Mouse (Mus musculus): ENCODE data around the gene Ptger3. TPM values are rescaled to one million over a fixed set of nuclear protein-coding genes. Genes with fewer than 3 reads are reported as not detected.

Ptger3 gene
- polyA plus RNA-seq, 1 experiment, result not detected

DNA sequence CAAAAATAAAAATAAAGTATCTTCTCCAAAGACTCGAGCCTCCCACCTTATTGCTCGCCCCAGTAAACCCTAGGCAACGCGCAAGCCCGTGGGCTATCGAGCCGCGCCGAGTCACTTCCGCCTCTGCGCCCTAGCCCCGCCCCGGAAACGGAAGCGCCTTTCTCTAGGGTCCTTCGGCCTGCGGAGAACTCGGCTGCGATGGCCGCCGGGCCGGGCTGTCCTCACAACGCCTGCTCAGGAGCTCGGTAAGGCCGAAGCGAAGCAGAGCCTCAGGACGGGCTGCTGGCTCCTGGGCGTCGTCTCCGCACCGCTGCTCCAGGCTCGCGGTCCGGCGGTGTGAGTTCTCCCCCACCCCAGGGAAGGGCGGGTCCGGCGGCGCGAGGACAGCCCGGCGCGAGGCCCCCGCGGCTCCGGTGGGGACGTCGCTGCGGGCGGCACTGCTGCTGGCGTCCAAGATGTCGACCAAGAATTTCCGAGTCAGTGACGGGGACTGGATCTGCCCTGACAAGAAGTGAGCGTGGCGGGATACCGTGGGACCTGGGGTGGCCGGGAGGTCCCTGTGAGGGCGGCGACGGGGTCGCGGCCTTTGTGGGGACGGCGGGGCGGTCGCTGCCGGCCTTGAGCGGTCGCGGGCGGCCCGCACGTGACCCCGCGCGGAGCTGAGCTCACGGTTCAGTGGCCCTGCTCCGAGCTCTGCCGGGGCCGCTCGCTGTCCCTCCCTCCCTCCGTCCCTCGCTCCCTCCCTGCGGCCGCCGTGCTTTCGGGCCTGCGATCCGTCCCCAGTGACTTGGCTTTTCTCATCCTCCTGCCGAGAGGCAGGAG lies 32.5 kb upstream of the Ptger3 start, which contains the start of gene Zranb2:
Zranb2 (plus strand) TSS at position 197 of the 822 bp plus-strand sequence.
- Histone ChIP-seq H3K9ac (ENCODE audit: low read depth, poor library complexity, severe bottlenecking) (peak within 1 kb of the TSS; percentile 97), H3K4me1 (ENCODE audit: control insufficient read depth, insufficient read depth, low read length) (no peaks in the 10 kb centered on the region), H3K27me3 (ENCODE audit: control insufficient read depth, insufficient read depth, low read length, poor library complexity, severe bottlenecking) (no peaks in the 10 kb centered on the region), H3K9me3 (replicated peaks; ENCODE audit: control insufficient read depth, insufficient read depth, low read length, poor library complexity, severe bottlenecking) (0 out of 2 replicates have a peak, but pooled peaks cover 2% of the 10 kb centered on the region), H3K27ac (ENCODE audit: insufficient read depth, low read length) (peak within 1 kb of the TSS; percentile 63), H3K36me3 (ENCODE audit: control insufficient read depth, insufficient read depth, low read length, poor library complexity, severe bottlenecking) (peaks cover 24% of the 10 kb centered on the region), H3K4me3 (ENCODE audit: low read depth, low read length) (peak within 1 kb of the TSS; percentile 93)
- 0 out of 2 replicates have a peak, but pooled peaks have one; percentile 10 for TF ChIP-seq EP300 (IDR thresholded peaks at IDR 0.05; ENCODE audit: insufficient read depth, low read depth, low read length)
- no peak for TF ChIP-seq POLR2A (IDR thresholded peaks at IDR 0.05; ENCODE audit: insufficient read depth, low read length)

DNA sequence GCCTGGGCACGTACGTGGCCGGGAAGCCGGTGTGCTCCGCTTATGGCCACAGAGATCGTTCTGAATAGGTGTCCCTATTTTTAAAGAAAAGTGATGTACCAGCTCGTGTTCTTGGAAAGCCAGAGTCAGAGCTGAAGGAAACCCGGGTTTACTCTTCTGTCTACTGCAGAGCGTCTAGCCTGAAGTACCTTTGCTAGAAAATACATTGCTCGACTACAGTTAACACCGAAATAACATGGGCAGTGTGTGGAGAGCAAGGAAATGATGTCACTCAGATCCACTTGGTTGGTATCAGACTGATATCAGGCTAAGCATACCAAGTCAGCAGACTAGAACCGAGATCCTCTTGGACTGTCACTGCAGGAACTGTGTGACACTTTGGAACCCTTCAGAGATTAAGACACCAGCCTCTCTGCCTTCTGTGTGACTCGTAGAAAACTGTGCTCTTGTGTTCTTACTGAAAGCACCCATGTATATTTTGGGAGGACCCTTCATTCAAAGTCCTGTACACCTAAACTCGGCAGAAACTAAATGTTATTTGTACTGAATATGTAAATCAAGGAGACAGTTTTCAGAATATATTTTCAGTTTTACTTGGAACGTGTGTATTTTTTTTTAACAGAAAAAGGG lies 31.8 kb upstream of the Ptger3 start:
- H3K27ac ChIP-seq (ENCODE audit: insufficient read depth, low read length), result peak overlapping the region; percentile 63
- H3K9me3 ChIP-seq (replicated peaks; ENCODE audit: control insufficient read depth, insufficient read depth, low read length, poor library complexity, severe bottlenecking), result 0 out of 2 replicates have a peak, but pooled peaks cover 3% of the 10 kb centered on the region
- peak overlapping the region; percentile 97 for H3K9ac ChIP-seq (ENCODE audit: low read depth, poor library complexity, severe bottlenecking)
- no peaks in the 10 kb centered on the region for H3K27me3 ChIP-seq (ENCODE audit: control insufficient read depth, insufficient read depth, low read length, poor library complexity, severe bottlenecking)
- peak overlapping the region; percentile 93 for H3K4me3 ChIP-seq (ENCODE audit: low read depth, low read length)
- peaks cover 27% of the 10 kb centered on the region for H3K36me3 ChIP-seq (ENCODE audit: control insufficient read depth, insufficient read depth, low read length, poor library complexity, severe bottlenecking)
- TF ChIP-seq CTCF (IDR thresholded peaks at IDR 0.05; ENCODE audit: low read depth, low read length), result no peak
- no peak for TF ChIP-seq POLR2A (IDR thresholded peaks at IDR 0.05; ENCODE audit: insufficient read depth, low read length)
- TF ChIP-seq EP300 (IDR thresholded peaks at IDR 0.05; ENCODE audit: insufficient read depth, low read depth, low read length), result no peak
- H3K4me1 ChIP-seq (ENCODE audit: control insufficient read depth, insufficient read depth, low read length), result no peaks in the 10 kb centered on the region

DNA sequence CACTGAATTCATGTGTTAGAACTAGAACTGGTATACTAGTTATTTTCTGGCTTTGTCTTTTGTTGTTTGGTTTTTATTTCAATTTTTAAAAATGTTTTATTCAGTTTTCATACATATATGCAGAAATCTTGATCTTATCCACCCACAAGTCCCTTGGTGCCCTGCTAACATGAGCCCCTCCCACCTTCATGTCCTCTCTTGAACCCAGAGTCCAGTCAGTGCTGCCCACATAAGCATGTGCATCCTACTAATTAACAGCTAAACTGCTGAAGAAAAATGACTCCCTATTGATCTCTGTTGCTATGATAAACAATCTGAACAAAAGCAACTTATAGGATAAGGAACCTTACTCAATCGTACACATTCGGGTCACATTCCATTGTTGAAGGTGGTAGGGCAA lies 17.4 kb upstream of the Ptger3 start:
- no peak overlapping the region for H3K4me3 ChIP-seq (ENCODE audit: low read depth, low read length)
- H3K9me3 ChIP-seq (replicated peaks; ENCODE audit: control insufficient read depth, insufficient read depth, low read length, poor library complexity, severe bottlenecking), result no peaks in the 10 kb centered on the region
- peaks cover 37% of the 10 kb centered on the region for H3K36me3 ChIP-seq (ENCODE audit: control insufficient read depth, insufficient read depth, low read length, poor library complexity, severe bottlenecking)
- no peaks in the 10 kb centered on the region for H3K4me1 ChIP-seq (ENCODE audit: control insufficient read depth, insufficient read depth, low read length)
- no peak for TF ChIP-seq EP300 (IDR thresholded peaks at IDR 0.05; ENCODE audit: insufficient read depth, low read depth, low read length)
- TF ChIP-seq CTCF (IDR thresholded peaks at IDR 0.05; ENCODE audit: low read depth, low read length), result no peak
- TF ChIP-seq POLR2A (IDR thresholded peaks at IDR 0.05; ENCODE audit: insufficient read depth, low read length), result no peak
- H3K27ac ChIP-seq (ENCODE audit: insufficient read depth, low read length), result no peak overlapping the region
- no peaks in the 10 kb centered on the region for H3K27me3 ChIP-seq (ENCODE audit: control insufficient read depth, insufficient read depth, low read length, poor library complexity, severe bottlenecking)
- H3K9ac ChIP-seq (ENCODE audit: low read depth, poor library complexity, severe bottlenecking), result no peak overlapping the region

DNA sequence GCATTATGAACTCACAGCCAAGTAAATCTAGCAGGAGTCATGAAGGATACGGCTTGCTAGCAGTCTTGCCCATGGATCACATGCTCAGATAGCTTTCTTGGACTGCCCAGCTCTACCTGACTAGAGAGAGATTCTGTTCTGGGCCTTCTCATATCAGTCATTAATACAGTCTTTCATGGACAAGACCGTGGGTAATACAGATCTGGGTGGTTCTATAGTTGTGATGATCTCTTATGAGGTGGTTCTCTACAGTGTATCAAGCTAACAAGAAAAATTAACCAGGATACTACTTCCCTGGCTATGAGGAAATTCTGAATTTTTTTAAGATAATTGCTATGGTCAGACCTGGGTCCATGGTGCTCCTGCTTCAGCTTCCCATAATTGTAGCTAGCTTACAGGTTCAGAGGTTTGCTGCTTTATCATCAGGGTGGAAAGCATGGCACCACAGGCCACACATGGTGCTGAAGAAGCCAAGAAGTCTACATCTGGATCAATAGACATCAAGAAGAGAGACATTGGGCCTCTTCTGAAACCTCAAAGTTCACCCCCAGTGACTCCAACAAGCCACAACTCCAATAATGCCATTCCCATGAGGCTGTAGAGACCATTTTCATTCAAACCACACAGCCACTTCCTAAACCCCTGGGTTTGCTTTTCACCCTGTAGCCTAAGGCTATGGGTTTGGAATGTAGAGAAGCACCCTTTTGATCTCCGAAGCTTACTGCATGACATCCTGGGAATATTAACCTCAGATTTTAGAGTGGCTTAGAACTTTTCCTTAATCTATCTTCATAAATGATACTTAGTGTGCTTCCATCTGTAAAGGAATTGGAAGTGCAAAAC lies 16.7 kb upstream of the Ptger3 start:
- no peak for TF ChIP-seq EP300 (IDR thresholded peaks at IDR 0.05; ENCODE audit: insufficient read depth, low read depth, low read length)
- no peak for TF ChIP-seq CTCF (IDR thresholded peaks at IDR 0.05; ENCODE audit: low read depth, low read length)
- no peak for TF ChIP-seq POLR2A (IDR thresholded peaks at IDR 0.05; ENCODE audit: insufficient read depth, low read length)
- H3K36me3 ChIP-seq (ENCODE audit: control insufficient read depth, insufficient read depth, low read length, poor library complexity, severe bottlenecking), result peaks cover 32% of the 10 kb centered on the region
- H3K27ac ChIP-seq (ENCODE audit: insufficient read depth, low read length), result no peak overlapping the region

DNA sequence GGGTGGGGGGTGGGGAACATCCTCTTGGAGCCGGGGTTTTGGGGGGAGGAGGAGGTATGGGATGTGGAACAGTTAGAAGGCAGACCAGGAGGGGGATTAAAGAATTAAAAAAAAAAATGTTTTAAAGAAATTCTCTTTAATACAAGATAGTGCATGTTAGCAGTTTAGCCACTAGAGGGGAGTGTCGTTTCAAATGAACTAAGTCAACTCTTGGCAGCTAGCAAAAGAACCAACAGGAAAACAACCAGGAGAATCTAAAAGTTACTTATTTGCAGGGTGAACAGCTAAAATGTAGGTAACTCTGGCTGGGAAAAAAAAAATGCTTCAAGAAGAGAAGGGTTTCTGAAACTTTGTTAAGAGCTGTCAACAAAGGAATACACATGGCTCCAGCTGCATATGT lies 1.5 kb upstream of the Ptger3 start:
- TF ChIP-seq POLR2A (IDR thresholded peaks at IDR 0.05; ENCODE audit: insufficient read depth, low read length), result no peak
- TF ChIP-seq CTCF (IDR thresholded peaks at IDR 0.05; ENCODE audit: low read depth, low read length), result no peak
- no peak for TF ChIP-seq EP300 (IDR thresholded peaks at IDR 0.05; ENCODE audit: insufficient read depth, low read depth, low read length)
- Histone ChIP-seq H3K4me1 (ENCODE audit: control insufficient read depth, insufficient read depth, low read length) (no peaks in the 10 kb centered on the region), H3K9ac (ENCODE audit: low read depth, poor library complexity, severe bottlenecking) (no peak overlapping the region), H3K36me3 (ENCODE audit: control insufficient read depth, insufficient read depth, low read length, poor library complexity, severe bottlenecking) (no peaks in the 10 kb centered on the region), H3K4me3 (ENCODE audit: low read depth, low read length) (no peak overlapping the region), H3K27me3 (ENCODE audit: control insufficient read depth, insufficient read depth, low read length, poor library complexity, severe bottlenecking) (peaks cover 3% of the 10 kb centered on the region; the same call in 1 of the 2 replicates), H3K27ac (ENCODE audit: insufficient read depth, low read length) (no peak overlapping the region), H3K9me3 (replicated peaks; ENCODE audit: control insufficient read depth, insufficient read depth, low read length, poor library complexity, severe bottlenecking) (no peaks in the 10 kb centered on the region)

More for the DNA sequence above, 16.7 kb upstream of the Ptger3 start:
- Histone ChIP-seq H3K27me3 (ENCODE audit: control insufficient read depth, insufficient read depth, low read length, poor library complexity, severe bottlenecking) (no peaks in the 10 kb centered on the region), H3K9me3 (replicated peaks; ENCODE audit: control insufficient read depth, insufficient read depth, low read length, poor library complexity, severe bottlenecking) (no peaks in the 10 kb centered on the region), H3K4me1 (ENCODE audit: control insufficient read depth, insufficient read depth, low read length) (no peaks in the 10 kb centered on the region), H3K9ac (ENCODE audit: low read depth, poor library complexity, severe bottlenecking) (no peak overlapping the region), H3K4me3 (ENCODE audit: low read depth, low read length) (no peak overlapping the region)

All from ES-Bruce4 (cell line).